Mouse (Mus musculus) forebrain, embryonic 12.5 days (tissue): ENCODE results near the gene Irf3. TPM values are rescaled to one million over a fixed set of nuclear protein-coding genes. Genes with fewer than 3 reads are reported as not detected.

Experiments
- ATAC-seq: fragments of 200-750 bp; cut with Nextera tagmentation; 2 replicates; pipeline ENCODE4 v1.8.0; 2017; ENCODE audit warnings: moderate TSS enrichment; ENCODE audit not compliant: low FRiP score
- H3K27ac ChIP-seq: fragments of 300-500 bp; sonication (generic); 2 replicates; pipeline ENCODE4 v1.5.1; 2016; ENCODE audit warnings: mild to moderate bottlenecking
- H3K27me3 ChIP-seq: fragments of 300-500 bp; sonication (generic); 2 replicates; pipeline ENCODE4 v1.6.1; 2016; ENCODE audit warnings: mild to moderate bottlenecking
- H3K36me3 ChIP-seq: fragments of 300-500 bp; sonication (generic); replicated peaks from 2 replicates; pipeline ENCODE4 v1.6.1; 2016; ENCODE audit warnings: mild to moderate bottlenecking
- H3K4me1 ChIP-seq: fragments of 300-500 bp; sonication (generic); 2 replicates; pipeline ENCODE4 v1.6.1; 2016
- H3K4me2 ChIP-seq: fragments of 300-500 bp; sonication (generic); 2 replicates; pipeline ENCODE4 v1.6.1; 2016; ENCODE audit warnings: mild to moderate bottlenecking, moderate library complexity
- H3K4me3 ChIP-seq: fragments of 300-500 bp; sonication (generic); replicated peaks from 2 replicates; pipeline ENCODE4 v1.5.1; 2016; ENCODE audit warnings: mild to moderate bottlenecking
- H3K9ac ChIP-seq: fragments of 300-500 bp; sonication (generic); 2 replicates; pipeline ENCODE4 v1.6.1; 2016; ENCODE audit warnings: mild to moderate bottlenecking
- H3K9me3 ChIP-seq: fragments of 300-500 bp; sonication (generic); 2 replicates; pipeline ENCODE4 v1.6.1; 2016
- WGBS: fragments of 180-500 bp; shearing (Covaris S2); methylation state at CpG from one replicate; pipeline ENCODE4 v1.1.7; 2016; 5-methylcytosine and 5-hydroxymethylcytosine counted together
- microRNA-seq: library from miRNA; unstranded; fragments of <30 nt; microRNA quantifications from one replicate; pipeline ENCODE4, GENCODE M21; 2017
- polyA plus RNA-seq: library from polyadenylated mRNA; unstranded; fragments of >200 nt; fragmentation: Nextera tagmentation; extraction: Ambion mirVana; gene quantifications from 2 replicates; pipeline ENCODE4 v1.2.1, GENCODE M21; 2016

Gene Irf3
- polyA plus RNA-seq, 1 experiment from 2014 or later, result 72.4 TPM

DNA sequence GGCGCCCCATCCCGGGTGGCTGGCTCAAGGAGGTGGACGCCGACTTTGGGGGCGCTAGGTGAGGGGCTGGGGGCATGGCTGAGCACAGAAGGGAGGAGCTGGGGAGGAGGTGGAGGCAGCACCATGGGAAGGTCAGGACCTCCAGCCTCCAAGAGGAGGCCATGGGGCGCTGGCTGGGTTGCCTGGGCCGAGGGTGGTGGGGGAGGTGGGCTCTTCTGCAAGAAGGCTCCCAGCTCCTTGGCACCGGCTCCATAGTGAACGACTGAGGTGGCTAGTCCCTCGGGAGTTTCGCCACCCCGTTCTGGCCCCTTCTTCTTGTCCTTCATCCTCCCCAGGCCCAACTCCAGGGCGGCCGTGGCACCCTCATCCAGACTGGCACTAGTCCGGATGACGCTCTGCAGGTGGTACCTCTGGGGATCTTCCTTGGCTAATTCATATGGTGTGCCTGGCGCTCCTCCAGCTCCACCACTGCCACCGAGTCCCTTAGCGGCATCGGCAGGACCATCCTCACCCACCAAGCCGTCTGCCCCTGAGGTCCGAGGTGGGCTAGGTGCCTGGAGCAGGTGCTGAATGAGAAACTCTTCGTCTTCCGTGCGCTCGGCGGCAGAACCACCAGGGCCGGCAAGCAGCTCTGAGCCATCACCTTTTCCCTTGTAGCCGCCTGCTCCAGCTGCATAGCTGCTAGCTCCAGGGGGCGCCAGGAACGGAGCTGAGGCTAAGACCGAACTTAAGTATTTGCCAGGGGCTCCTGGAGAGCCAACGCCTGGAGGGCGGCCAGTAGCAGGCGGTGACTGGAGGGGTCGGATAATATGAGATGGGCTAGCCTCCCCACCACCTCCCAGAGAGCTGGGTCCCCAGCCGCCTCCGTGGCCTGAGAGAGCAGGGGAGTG, 50.8 kb downstream of the Irf3 start:
- ATAC-seq, result no peak
- no peak overlapping the region for H3K9ac ChIP-seq
- peaks cover 74% of the 10 kb centered on the region for H3K36me3 ChIP-seq
- no peaks in the 10 kb centered on the region for H3K27me3 ChIP-seq
- no peak overlapping the region for H3K4me3 ChIP-seq
- H3K4me2 ChIP-seq, result no peak overlapping the region
- H3K9me3 ChIP-seq, result no peaks in the 10 kb centered on the region
- no peak overlapping the region for H3K27ac ChIP-seq
- 93% methylated on average over 38 of the region's 38 CpGs for WGBS
- H3K4me1 ChIP-seq, result peaks cover 22% of the 10 kb centered on the region

DNA sequence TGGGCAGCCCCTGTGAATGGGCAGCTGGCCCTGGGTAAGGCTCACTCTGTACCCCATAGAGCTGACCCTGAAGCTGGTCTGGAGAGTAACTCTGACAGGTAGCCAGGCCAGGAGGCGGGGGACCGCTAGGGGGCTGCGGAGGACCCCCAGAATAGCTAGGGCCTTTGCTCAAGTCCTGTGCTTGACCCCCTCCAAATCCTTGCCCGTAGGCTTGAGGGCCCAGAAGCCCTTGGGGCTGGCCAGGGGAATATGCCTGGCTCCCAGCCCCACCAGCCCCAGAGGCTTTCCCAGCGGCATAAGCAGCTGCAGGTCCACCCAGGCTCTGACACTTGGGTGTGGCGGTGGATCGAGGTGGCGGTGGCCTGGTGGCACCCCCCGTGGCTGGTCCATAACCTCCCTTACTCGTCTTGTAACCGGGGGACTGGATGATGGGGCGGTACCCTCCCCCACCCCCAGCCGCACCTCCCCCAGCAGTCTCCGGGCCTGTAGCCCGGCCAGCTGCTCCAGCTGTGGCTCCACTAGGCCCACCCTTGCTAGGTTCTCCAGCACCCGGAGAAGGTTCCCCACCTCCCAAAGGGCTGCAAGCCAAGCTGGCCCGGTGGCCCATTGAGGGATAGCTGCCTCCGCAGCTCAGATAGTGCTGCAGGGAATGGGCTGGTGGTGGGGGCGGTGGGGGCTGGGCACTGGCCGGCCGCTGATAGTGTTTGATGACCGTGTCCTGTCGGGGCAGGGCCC, 51.6 kb downstream of the Irf3 start:
- Histone ChIP-seq H3K4me1 (peaks cover 27% of the 10 kb centered on the region), H3K4me3 (no peak overlapping the region), H3K36me3 (peaks cover 65% of the 10 kb centered on the region), H3K9me3 (no peaks in the 10 kb centered on the region), H3K9ac (no peak overlapping the region), H3K27me3 (no peaks in the 10 kb centered on the region), H3K4me2 (no peak overlapping the region), H3K27ac (no peak overlapping the region)
- WGBS, result 96% methylated on average over 23 of the region's 23 CpGs
- no peak for ATAC-seq

DNA sequence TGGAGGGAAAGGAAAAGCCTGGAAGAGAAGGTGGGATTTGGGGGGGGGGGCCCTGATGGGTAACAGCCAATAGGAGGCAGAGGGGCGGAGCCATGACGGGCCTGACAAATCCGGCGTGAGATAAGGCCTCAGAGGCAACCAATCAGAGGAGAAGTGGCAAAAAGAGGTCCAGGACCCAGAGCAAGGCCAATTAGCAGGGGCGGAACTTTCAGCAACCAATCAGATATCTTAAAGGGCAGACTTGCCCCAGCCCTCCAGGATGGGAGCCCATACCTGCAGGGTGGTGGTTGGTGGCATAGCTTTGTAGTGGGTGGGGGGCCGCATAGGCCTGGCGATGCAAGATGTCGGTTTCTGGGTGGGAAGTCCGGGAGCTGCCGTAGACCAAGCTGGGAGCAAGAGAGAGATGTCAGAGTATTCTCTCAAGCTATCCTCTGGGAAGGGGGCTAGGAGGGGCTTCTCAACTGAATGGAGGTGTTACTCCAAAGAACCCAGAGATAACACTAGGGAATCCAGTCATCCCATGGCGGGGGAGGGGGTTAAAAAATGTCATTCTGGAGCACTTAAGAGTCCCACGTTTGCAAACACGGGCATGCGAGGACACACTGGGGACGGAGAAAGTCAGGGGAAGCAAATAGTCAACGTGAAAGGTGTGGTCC, 53.6 kb downstream of the Irf3 start:
- H3K9ac ChIP-seq, result peak overlapping the region; percentile 94
- ATAC-seq, result peak; percentile 59
- peaks cover 46% of the 10 kb centered on the region for H3K36me3 ChIP-seq
- 2% methylated on average over 16 of the region's 16 CpGs for WGBS
- peaks cover 32% of the 10 kb centered on the region for H3K4me1 ChIP-seq
- H3K27ac ChIP-seq, result peak overlapping the region; percentile 100
- peak overlapping the region; percentile 85 for H3K4me2 ChIP-seq
- H3K9me3 ChIP-seq, result no peaks in the 10 kb centered on the region
- H3K27me3 ChIP-seq, result no peaks in the 10 kb centered on the region
- peak overlapping the region; percentile 90 for H3K4me3 ChIP-seq

DNA sequence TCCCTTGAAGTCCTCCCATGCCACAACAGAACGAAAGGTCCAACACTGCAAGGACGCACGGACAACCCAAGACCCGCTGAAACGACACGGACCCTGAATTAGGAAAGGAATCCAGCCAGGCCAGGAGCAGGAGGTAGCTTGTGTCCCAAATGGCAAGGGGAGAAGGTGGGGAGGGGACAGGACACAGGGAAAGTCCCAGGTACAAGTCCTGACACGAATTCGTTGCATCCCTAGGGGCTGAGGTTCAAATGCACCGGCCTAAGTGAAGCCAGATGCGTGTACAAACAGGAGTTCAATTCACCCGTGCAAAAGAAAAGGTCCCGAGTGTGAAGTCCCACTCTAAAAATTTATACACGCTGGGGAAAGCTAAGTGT, 54.1 kb downstream of the Irf3 start:
- Histone ChIP-seq H3K27ac (peak overlapping the region; percentile 100), H3K9ac (peak overlapping the region; percentile 94), H3K4me3 (peak overlapping the region; percentile 90), H3K27me3 (no peaks in the 10 kb centered on the region), H3K4me1 (peaks cover 32% of the 10 kb centered on the region), H3K36me3 (peaks cover 40% of the 10 kb centered on the region), H3K4me2 (peak overlapping the region; percentile 85), H3K9me3 (no peaks in the 10 kb centered on the region)
- no peak for ATAC-seq
- WGBS, result 1% methylated on average over 13 of the region's 13 CpGs

Small RNA genes within 50 kb of the gene (microRNA-seq; reads per million reads assigned to microRNA genes)
- gene Mir7054, result 1.5 reads per million

Other genes with a start within 250 kb of the Irf3 start
- 39.1 and 42.0 TPM in 2 replicates for gene Vrk3, start 249.2 kb upstream of the Irf3 start, polyA plus RNA-seq
- 2.3 and 2.4 TPM in 2 replicates for gene Zfp473, start 246.6 kb upstream of the Irf3 start, polyA plus RNA-seq
- gene Nup62, start 181.6 kb upstream of the Irf3 start, polyA plus RNA-seq, result 94.6 and 105 TPM in 2 replicates
- gene Il4i1, start 181.3 kb upstream of the Irf3 start, polyA plus RNA-seq, result 2.3 and 2.5 TPM in 2 replicates
- 6.9 and 7.1 TPM in 2 replicates for gene Atf5, start 181.0 kb upstream of the Irf3 start, polyA plus RNA-seq
- 95.2 and 96.0 TPM in 2 replicates for gene Akt1s1, start 148.7 kb upstream of the Irf3 start, polyA plus RNA-seq
- 80.7 and 83.8 TPM in 2 replicates for gene Tbc1d17, start 148.6 kb upstream of the Irf3 start, polyA plus RNA-seq
- 37.8 and 39.1 TPM in 2 replicates for gene Pnkp, start 140.5 kb upstream of the Irf3 start, polyA plus RNA-seq
- gene Ptov1, start 127.9 kb upstream of the Irf3 start, polyA plus RNA-seq, result 595 and 609 TPM in 2 replicates
- gene Med25, start 104.9 kb upstream of the Irf3 start, polyA plus RNA-seq, result 172 and 178 TPM in 2 replicates
- 27.4 and 28.7 TPM in 2 replicates for gene Fuz, start 101.6 kb upstream of the Irf3 start, polyA plus RNA-seq
- gene Ap2a1, start 68.2 kb upstream of the Irf3 start, polyA plus RNA-seq, result 85.8 and 94.4 TPM in 2 replicates
- gene Tsks, start 54.4 kb upstream of the Irf3 start, polyA plus RNA-seq, result 0.27 TPM in 1 of 2 replicates, not detected in the other
- gene Cpt1c, start 22.8 kb upstream of the Irf3 start, polyA plus RNA-seq, result 35.1 and 38.1 TPM in 2 replicates
- gene Prmt1, start 11.1 kb upstream of the Irf3 start, polyA plus RNA-seq, result 585 and 631 TPM in 2 replicates
- gene Bcl2l12, start 1.1 kb downstream of the Irf3 start, polyA plus RNA-seq, result 57.8 and 66.4 TPM in 2 replicates
- 47.4 and 52.0 TPM in 2 replicates for gene Scaf1, start 18.7 kb downstream of the Irf3 start, polyA plus RNA-seq
- 11.4 and 13.8 TPM in 2 replicates for gene Rras, start 20.3 kb downstream of the Irf3 start, polyA plus RNA-seq
- 13.1 and 13.6 TPM in 2 replicates for gene Prr12, start 55.2 kb downstream of the Irf3 start, polyA plus RNA-seq
- 53.7 and 54.4 TPM in 2 replicates for gene Nosip, start 64.8 kb downstream of the Irf3 start, polyA plus RNA-seq
- 17.1 and 18.2 TPM in 2 replicates for gene Prrg2, start 65.0 kb downstream of the Irf3 start, polyA plus RNA-seq
- 80.5 and 101 TPM in 2 replicates for gene Rcn3, start 94.6 kb downstream of the Irf3 start, polyA plus RNA-seq
- 8.3 and 9.6 TPM in 2 replicates for gene Fcgrt, start 106.2 kb downstream of the Irf3 start, polyA plus RNA-seq
- gene Rps11, start 126.8 kb downstream of the Irf3 start, polyA plus RNA-seq, result 1,226 and 1,285 TPM in 2 replicates
- gene Rpl13a, start 131.1 kb downstream of the Irf3 start, polyA plus RNA-seq, result 1,106 and 1,135 TPM in 2 replicates
- gene Gm45713, start 138.6 kb downstream of the Irf3 start, polyA plus RNA-seq, result 0.27 TPM in 1 of 2 replicates, not detected in the other
- 0.21 and 0.72 TPM in 2 replicates for gene Flt3l, start 138.8 kb downstream of the Irf3 start, polyA plus RNA-seq
- gene Pih1d1, start 156.7 kb downstream of the Irf3 start, polyA plus RNA-seq, result 95.0 and 97.5 TPM in 2 replicates
- 41.9 and 42.9 TPM in 2 replicates for gene Aldh16a1, start 156.9 kb downstream of the Irf3 start, polyA plus RNA-seq
- gene Slc17a7, start 166.3 kb downstream of the Irf3 start, polyA plus RNA-seq, result 6.3 and 7.9 TPM in 2 replicates
- 0.52 and 1.4 TPM in 2 replicates for gene Gfy, start 181.9 kb downstream of the Irf3 start, polyA plus RNA-seq
- 0.45 and 1.5 TPM in 2 replicates for gene Pth2, start 183.3 kb downstream of the Irf3 start, polyA plus RNA-seq
- gene Ccdc155, start 207.2 kb downstream of the Irf3 start, polyA plus RNA-seq, result 1.2 TPM in 2 replicates
- gene Dkkl1, start 214.5 kb downstream of the Irf3 start, polyA plus RNA-seq, result 0.72 and 0.78 TPM in 2 replicates
- gene Tead2, start 218.1 kb downstream of the Irf3 start, polyA plus RNA-seq, result 245 and 256 TPM in 2 replicates
- gene Cd37, start 241.5 kb downstream of the Irf3 start, polyA plus RNA-seq, result 1.2 and 1.3 TPM in 2 replicates
- 0.09 and 0.20 TPM in 2 replicates for gene Slc6a16, start 243.4 kb downstream of the Irf3 start, polyA plus RNA-seq